Mouse (Mus musculus) neural tube, embryonic 15.5 days (tissue): Measurements from ENCODE around the gene Cdk19. TPM values are rescaled to one million over a fixed set of nuclear protein-coding genes. Genes with fewer than 3 reads are reported as not detected.

ENCODE experiments used
- ATAC-seq: fragments of 200-750 bp; cut with Nextera tagmentation; 2 replicates; pipeline ENCODE4 v1.8.0; 2017; ENCODE audit warnings: mild to moderate bottlenecking, moderate TSS enrichment, moderate library complexity; ENCODE audit not compliant: low FRiP score
- H3K27ac ChIP-seq: fragments of 300-500 bp; sonication (generic); replicated peaks from 2 replicates; pipeline ENCODE4 v1.5.1; 2015; ENCODE audit warnings: mild to moderate bottlenecking, inconsistent platforms
- H3K27me3 ChIP-seq: fragments of 300-500 bp; sonication (generic); replicated peaks from 2 replicates; pipeline ENCODE4 v1.6.1; 2015; ENCODE audit warnings: inconsistent platforms
- H3K36me3 ChIP-seq: fragments of 300-500 bp; sonication (generic); 2 replicates; pipeline ENCODE4 v1.6.1; 2015; ENCODE audit warnings: inconsistent platforms
- H3K4me1 ChIP-seq: fragments of 300-500 bp; sonication (generic); 2 replicates; pipeline ENCODE4 v1.6.1; 2015; ENCODE audit warnings: inconsistent platforms
- H3K4me2 ChIP-seq: fragments of 300-500 bp; sonication (generic); 2 replicates; pipeline ENCODE4 v1.6.1; 2015; ENCODE audit warnings: inconsistent platforms, mild to moderate bottlenecking, moderate library complexity
- H3K4me3 ChIP-seq: fragments of 300-500 bp; sonication (generic); replicated peaks from 2 replicates; pipeline ENCODE4 v1.5.1; 2015; ENCODE audit warnings: mild to moderate bottlenecking, inconsistent platforms
- H3K9ac ChIP-seq: fragments of 300-500 bp; sonication (generic); replicated peaks from 2 replicates; pipeline ENCODE4 v1.6.1; 2015; ENCODE audit warnings: mild to moderate bottlenecking, inconsistent platforms
- H3K9me3 ChIP-seq: fragments of 300-500 bp; sonication (generic); replicated peaks from 2 replicates; pipeline ENCODE4 v1.6.1; 2016; ENCODE audit warnings: inconsistent platforms
- WGBS: fragments of 180-500 bp; shearing (Covaris S2); methylation state at CpG from one replicate; pipeline ENCODE4 v1.1.7; 2015; ENCODE audit warnings: mixed read lengths; 5-methylcytosine and 5-hydroxymethylcytosine counted together
- polyA plus RNA-seq: library from polyadenylated mRNA; unstranded; fragments of >200 nt; fragmentation: Nextera tagmentation; extraction: Ambion mirVana; gene quantifications from 2 replicates; pipeline ENCODE4 v1.2.1, GENCODE M21; 2015

The Cdk19 gene
- polyA plus RNA-seq, 1 experiment from 2014 or later = 9.7 TPM

DNA sequence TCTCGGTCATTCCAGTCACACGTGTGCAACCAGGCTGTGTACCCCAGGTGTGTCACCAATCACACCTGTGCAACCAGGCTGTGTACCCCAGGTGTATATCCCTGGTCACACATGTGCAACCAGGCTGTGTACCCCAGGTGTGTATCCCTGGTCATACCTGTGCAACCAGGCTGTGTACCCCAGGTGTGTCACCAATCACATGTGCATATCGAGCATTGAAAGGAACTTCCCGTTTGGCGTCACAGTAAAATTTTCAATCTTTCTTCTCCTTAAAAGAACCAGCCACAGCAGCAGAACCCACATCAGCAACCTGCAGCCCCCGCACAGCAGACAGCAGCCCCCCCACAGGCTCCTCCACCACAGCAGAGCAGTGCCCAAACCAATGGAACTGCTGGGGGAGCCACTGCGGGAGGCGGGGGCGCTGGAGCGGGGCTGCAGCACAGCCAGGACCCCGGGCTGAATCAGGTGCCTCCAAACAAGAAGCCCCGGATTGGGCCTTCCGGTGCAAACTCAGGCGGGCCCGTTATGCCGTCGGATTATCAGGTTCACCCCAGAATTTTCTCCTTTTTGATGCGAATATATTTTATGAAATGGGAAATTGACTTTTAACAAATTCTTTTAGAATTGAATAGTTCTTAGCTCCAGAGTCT is 138.2 kb downstream of the Cdk19 start:
- WGBS = 94% methylated on average over 18 of the region's 18 CpGs
- H3K36me3 ChIP-seq = peaks cover 31% of the 10 kb centered on the region; the same call in 1 of the 2 replicates
- ATAC-seq = no peak
- H3K9ac ChIP-seq = no peak overlapping the region
- no peaks in the 10 kb centered on the region for H3K4me1 ChIP-seq
- no peak overlapping the region for H3K4me3 ChIP-seq
- H3K9me3 ChIP-seq = no peaks in the 10 kb centered on the region
- H3K4me2 ChIP-seq = no peak overlapping the region
- no peaks in the 10 kb centered on the region for H3K27me3 ChIP-seq
- H3K27ac ChIP-seq = no peak overlapping the region

DNA sequence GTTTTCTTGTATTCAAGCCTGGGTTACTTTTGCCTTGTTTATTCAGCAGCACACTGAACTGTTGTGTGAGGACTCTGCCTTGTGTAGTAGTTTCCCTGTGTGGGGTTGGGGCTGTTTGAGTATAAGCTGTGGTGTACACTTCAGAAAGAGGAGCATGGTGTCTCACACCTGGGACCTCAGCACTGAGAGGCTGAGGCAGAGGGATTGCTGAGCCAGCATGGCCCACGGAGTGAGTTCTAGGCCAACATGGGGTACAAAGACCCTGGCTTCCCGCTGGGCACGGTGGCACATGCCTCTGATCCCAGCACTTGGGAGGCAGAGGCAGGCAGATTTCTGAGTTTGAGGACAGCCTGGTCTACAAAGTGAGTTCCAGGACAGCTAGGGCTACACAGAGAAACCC is 139.3 kb downstream of the Cdk19 start:
- Histone ChIP-seq H3K4me1 (0 out of 2 replicates have a peak, but pooled peaks cover 3% of the 10 kb centered on the region), H3K4me3 (no peak overlapping the region), H3K36me3 (peaks cover 28% of the 10 kb centered on the region; the same call in 1 of the 2 replicates), H3K9ac (no peak overlapping the region), H3K27ac (no peak overlapping the region), H3K27me3 (no peaks in the 10 kb centered on the region), H3K9me3 (no peaks in the 10 kb centered on the region), H3K4me2 (no peak overlapping the region)
- ATAC-seq = no peak
- 99% methylated on average over 3 of the region's 3 CpGs for WGBS

DNA sequence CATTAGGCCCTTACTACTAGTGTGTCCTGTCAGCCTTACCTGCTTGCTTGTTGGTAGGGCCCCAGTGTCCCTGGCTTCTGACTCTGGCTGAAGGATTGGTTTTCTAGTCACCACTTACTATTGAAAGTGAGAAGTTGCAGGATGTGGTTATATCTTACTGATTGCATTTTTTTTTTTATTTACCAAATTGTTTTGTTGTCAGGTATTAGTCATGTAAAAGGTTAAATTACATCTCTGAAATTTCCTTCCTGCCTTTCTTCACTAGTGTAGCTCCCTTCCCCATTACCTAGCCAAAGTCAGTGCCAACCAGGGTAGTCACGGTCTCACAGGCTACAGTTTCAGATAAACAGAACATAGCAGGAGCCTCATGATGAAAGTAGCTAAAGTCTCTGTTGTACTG is 139.9 kb downstream of the Cdk19 start:
- 92% methylated on average over 1 of the region's 1 CpGs for WGBS
- peaks cover 28% of the 10 kb centered on the region; the same call in 1 of the 2 replicates for H3K36me3 ChIP-seq

GRCm38 (mm10) chr10:40479621-40480193 is 140.3 kb downstream of the Cdk19 start:
- Histone ChIP-seq H3K27ac (no peak overlapping the region), H3K4me3 (no peak overlapping the region), H3K36me3 (peaks cover 28% of the 10 kb centered on the region; the same call in 1 of the 2 replicates), H3K4me1 (0 out of 2 replicates have a peak, but pooled peaks cover 3% of the 10 kb centered on the region), H3K4me2 (no peak overlapping the region), H3K9ac (no peak overlapping the region), H3K27me3 (no peaks in the 10 kb centered on the region), H3K9me3 (no peaks in the 10 kb centered on the region)
- ATAC-seq = no peak
- 66% methylated on average over 8 of the region's 8 CpGs for WGBS

More for the DNA sequence above, 139.9 kb downstream of the Cdk19 start:
- H3K27me3 ChIP-seq = no peaks in the 10 kb centered on the region
- no peak overlapping the region for H3K4me2 ChIP-seq
- H3K9ac ChIP-seq = no peak overlapping the region
- no peak for ATAC-seq
- no peak overlapping the region for H3K4me3 ChIP-seq
- H3K4me1 ChIP-seq = 0 out of 2 replicates have a peak, but pooled peaks cover 3% of the 10 kb centered on the region
- H3K27ac ChIP-seq = no peak overlapping the region
- H3K9me3 ChIP-seq = no peaks in the 10 kb centered on the region

- Histone ChIP-seq H3K4me3 (no peak overlapping the region), H3K27me3 (no peaks in the 10 kb centered on the region), H3K4me2 (no peak overlapping the region), H3K9me3 (no peaks in the 10 kb centered on the region), H3K36me3 (peaks cover 22% of the 10 kb centered on the region; the same call in 1 of the 2 replicates), H3K27ac (no peak overlapping the region), H3K9ac (no peak overlapping the region), H3K4me1 (0 out of 2 replicates have a peak, but pooled peaks cover 3% of the 10 kb centered on the region)
- WGBS = 91% methylated on average over 3 of the region's 3 CpGs
- ATAC-seq = no peak
Measured at GRCm38 (mm10) chr10:40481534-40481933, 142.2 kb downstream of the Cdk19 start.

GRCm38 (mm10) chr10:40482285-40482684 is 142.9 kb downstream of the Cdk19 start:
- H3K27ac ChIP-seq = no peak overlapping the region
- 92% methylated on average over 6 of the region's 6 CpGs for WGBS
- no peak for ATAC-seq

GRCm38 (mm10) chr10:40489086-40489796 is 149.9 kb downstream of the Cdk19 start:
- Histone ChIP-seq H3K9ac (no peak overlapping the region), H3K9me3 (no peaks in the 10 kb centered on the region), H3K4me2 (no peak overlapping the region), H3K36me3 (no peaks in the 10 kb centered on the region), H3K27me3 (no peaks in the 10 kb centered on the region), H3K27ac (no peak overlapping the region), H3K4me1 (no peaks in the 10 kb centered on the region), H3K4me3 (no peak overlapping the region)
- WGBS = 89% methylated on average over 6 of the region's 6 CpGs
- ATAC-seq = no peak

More at GRCm38 (mm10) chr10:40482285-40482684, 142.9 kb downstream of the Cdk19 start:
- H3K4me3 ChIP-seq = no peak overlapping the region
- H3K9ac ChIP-seq = no peak overlapping the region
- H3K4me2 ChIP-seq = no peak overlapping the region
- H3K27me3 ChIP-seq = no peaks in the 10 kb centered on the region
- H3K36me3 ChIP-seq = peaks cover 18% of the 10 kb centered on the region; the same call in 1 of the 2 replicates
- H3K4me1 ChIP-seq = 0 out of 2 replicates have a peak, but pooled peaks cover 3% of the 10 kb centered on the region
- H3K9me3 ChIP-seq = no peaks in the 10 kb centered on the region

DNA sequence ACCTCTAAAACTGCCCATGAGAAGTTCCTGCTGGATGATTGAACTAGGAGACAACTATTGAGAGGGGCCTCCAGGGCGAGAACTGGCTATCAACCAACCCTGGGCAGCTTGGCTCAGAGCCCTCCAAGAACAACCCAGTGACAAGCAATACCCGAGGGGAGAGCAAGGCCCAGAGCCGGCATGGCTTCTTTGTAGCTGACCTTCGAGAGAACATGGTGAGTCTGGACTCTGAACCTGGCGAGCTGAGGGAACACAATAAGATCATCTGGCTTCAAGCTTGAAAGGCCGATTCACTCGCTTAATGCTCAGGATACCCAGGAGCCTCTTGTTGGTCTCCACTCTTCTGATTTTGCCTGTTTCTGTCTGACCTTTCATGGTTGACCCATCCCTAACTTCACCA is 151.8 kb downstream of the Cdk19 start:
- Histone ChIP-seq H3K4me3 (no peak overlapping the region), H3K4me2 (no peak overlapping the region), H3K9me3 (no peaks in the 10 kb centered on the region), H3K27ac (no peak overlapping the region), H3K36me3 (no peaks in the 10 kb centered on the region), H3K27me3 (no peaks in the 10 kb centered on the region), H3K9ac (no peak overlapping the region), H3K4me1 (no peaks in the 10 kb centered on the region)
- no peak for ATAC-seq
- WGBS = 92% methylated on average over 7 of the region's 7 CpGs

DNA sequence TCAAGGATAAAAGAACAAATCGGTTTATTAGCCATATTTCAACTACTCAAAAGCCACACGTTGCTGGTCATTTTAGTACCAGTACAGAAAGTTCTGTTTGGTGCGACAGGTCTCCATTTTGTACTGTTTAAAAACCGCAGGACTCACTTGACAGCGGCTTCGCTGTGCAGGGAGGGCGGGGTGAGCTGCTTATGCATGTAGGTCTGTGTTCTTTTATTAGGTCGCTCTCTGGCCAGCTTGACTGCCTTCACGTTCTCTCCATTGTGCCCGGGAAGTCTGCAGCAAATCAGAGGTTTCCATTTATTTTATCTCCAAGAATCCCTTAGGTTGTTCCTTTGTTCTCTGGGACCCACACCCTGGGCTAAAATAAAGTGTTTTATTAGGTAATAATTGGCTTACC is 152.4 kb downstream of the Cdk19 start:
- Histone ChIP-seq H3K4me3 (no peak overlapping the region), H3K27me3 (no peaks in the 10 kb centered on the region), H3K36me3 (no peaks in the 10 kb centered on the region), H3K4me2 (no peak overlapping the region), H3K9me3 (no peaks in the 10 kb centered on the region), H3K9ac (no peak overlapping the region), H3K4me1 (no peaks in the 10 kb centered on the region), H3K27ac (no peak overlapping the region)
- WGBS = 76% methylated on average over 10 of the region's 10 CpGs
- no peak for ATAC-seq

DNA sequence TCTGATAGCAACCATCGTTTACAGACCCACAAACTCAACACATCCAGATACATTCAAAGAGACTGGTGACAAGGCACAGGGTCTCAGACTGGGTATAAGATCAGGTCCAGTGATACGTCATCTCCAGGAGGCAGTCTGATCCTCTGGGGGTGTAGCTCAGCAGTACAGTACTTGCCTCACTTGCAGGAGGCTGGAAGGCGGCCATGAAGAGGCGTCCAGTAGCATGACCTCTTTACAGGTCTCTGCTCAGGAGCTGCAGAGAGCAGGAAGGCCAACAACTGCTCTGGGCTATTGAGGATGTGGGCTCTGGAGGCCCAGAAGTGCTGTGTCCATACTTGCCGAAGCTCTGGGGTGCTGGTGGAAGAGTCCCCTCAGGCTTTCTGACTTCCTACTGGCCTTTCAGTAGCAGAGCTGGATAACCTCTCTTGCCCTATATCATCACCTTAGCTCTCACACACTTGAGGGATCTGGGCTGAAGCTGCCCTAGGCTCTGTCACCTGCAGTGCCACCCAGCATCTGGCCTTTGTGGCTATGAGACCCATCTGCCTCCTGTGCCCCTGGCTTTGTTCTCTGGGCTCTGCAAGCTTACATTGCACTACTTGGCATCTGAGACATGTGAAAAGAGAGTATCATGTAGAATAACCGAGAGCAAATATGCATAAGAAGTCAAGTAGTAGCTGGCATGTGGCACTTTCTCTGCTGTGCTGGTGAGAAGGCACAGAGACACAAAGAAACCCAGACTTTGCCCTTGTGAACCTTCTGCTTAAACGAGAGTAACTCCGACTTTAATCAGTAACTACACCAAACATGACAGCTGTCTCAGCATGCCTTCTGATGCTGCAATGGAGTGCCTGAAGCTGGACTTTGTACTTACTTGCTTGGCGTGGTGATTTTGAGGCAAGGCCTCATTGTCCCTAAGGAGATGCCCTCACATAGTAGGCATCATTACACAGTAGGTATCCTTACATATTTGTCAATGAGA is 155.1 kb downstream of the Cdk19 start:
- ATAC-seq = no peak
- no peaks in the 10 kb centered on the region for H3K9me3 ChIP-seq
- no peaks in the 10 kb centered on the region for H3K4me1 ChIP-seq
- H3K4me2 ChIP-seq = no peak overlapping the region
- H3K27ac ChIP-seq = no peak overlapping the region
- no peaks in the 10 kb centered on the region for H3K36me3 ChIP-seq
- WGBS = 85% methylated on average over 9 of the region's 9 CpGs
- H3K27me3 ChIP-seq = no peaks in the 10 kb centered on the region
- no peak overlapping the region for H3K4me3 ChIP-seq
- H3K9ac ChIP-seq = no peak overlapping the region
